Mouse (Mus musculus) telencephalon, adult 2 months (tissue): ENCODE results near the gene Pcbp4.
A peak's percentile ranks its signal among the peaks of the same experiment; 100 is the strongest.

Source experiments
- DNase-seq: peaks from one replicate; pipeline ENCODE4 v3.0.0-alpha.2; 2011; ENCODE audit warnings: low read depth, low spot score

Pcbp4 gene

GRCm38 (mm10) chr9:106444836-106445235 lies 8.3 kb upstream of the Pcbp4 start:
- no peak for DNase-seq

DNA sequence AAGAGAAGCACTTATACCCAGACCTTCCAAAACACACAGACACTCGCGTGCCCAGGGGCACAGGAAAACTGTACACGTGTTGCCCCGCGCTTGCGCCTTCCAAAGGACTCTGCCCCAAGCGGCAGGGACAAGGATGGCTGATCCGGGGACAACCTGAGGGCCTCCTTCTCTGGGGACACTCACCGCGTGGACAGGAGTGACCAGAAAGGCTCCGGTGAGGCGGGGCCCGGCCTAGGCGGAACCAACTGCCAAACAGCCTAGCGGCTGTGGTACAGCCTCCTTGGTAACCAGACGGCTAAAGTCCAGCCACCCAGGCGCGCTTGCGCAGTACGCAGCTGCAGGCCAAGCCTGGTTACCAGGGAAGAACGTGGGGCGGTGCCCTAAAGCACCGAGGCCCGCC lies 5.7 kb upstream of the Pcbp4 start, which contains the start of the genes Abhd14b and Abhd14a:
Gene Abhd14b (plus strand): TSS at position 112 of the 400 bp plus-strand sequence.
Gene Abhd14a (minus strand): TSS at position 331 of the 400 bp plus-strand sequence.
- DNase-seq: peak; percentile 90

DNA sequence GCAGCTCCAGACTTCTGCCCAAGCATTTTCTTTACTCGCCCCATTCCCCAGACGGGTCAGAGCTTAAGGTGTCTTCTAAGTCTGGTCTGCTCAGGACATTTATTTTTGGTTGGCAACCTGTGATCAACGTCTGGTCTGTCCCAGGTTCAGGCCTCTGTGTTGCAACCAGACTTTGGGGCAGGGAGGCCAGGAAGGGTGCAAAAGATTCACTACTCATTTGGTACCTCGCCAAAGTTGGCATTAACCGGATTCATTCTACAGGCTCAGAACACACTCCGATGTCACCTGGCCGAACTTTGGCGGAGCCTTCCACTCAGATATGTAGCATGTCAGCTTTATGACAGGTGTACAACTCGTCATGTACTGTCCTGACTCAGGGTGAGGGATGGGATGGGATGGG lies 5.1 kb upstream of the Pcbp4 start:
- DNase-seq: no peak

GRCm38 (mm10) chr9:106448498-106449031 lies 4.5 kb upstream of the Pcbp4 start:
- peak; percentile 80 for DNase-seq

DNA sequence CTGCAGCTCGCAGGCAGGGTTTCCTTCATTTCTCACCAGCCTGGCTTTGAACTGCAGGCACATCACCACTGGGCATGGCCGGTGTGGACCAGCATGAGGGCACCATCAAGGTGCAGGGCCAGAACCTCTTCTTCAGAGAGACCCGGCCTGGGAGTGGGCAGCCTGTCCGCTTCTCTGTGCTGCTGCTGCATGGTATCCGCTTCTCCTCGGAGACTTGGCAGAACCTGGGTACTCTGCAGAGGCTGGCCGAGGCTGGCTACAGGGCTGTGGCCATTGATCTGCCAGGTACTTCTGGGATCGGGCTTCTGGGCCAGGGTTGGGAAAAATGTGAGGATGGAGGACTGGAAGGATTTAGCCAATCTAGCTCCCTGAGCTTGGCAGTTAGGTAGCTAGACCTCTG lies 3.1 kb upstream of the Pcbp4 start:
- DNase-seq: no peak

- DNase-seq: no peak
These were observed 2.4 kb upstream of the Pcbp4 start for GRCm38 (mm10) chr9:106450661-106451060.

- DNase-seq: no peak
These were observed 1.8 kb upstream of the Pcbp4 start for GRCm38 (mm10) chr9:106451298-106451697.

- DNase-seq: no peak
These were observed 1.2 kb upstream of the Pcbp4 start for GRCm38 (mm10) chr9:106451899-106452298.

DNA sequence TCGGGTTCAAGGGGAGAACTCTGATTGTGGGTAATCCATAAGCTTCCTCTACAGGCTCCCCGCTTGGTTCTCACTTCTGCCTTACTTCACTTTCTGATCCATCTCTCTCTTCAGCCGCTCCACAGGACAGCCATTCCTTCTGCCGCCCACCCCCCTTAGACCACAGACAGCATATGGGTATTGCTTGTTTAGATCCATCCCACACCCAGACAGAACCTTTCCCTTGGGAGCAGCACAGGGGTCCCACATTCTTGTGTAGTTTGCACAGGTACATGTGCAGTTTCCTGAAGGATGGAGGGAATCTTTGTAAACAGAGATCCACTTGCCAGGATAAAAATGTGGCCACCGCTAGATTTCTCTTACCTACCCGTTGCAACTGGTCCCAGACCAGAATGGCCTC lies 740 bp upstream of the Pcbp4 start:
- no peak for DNase-seq

DNA sequence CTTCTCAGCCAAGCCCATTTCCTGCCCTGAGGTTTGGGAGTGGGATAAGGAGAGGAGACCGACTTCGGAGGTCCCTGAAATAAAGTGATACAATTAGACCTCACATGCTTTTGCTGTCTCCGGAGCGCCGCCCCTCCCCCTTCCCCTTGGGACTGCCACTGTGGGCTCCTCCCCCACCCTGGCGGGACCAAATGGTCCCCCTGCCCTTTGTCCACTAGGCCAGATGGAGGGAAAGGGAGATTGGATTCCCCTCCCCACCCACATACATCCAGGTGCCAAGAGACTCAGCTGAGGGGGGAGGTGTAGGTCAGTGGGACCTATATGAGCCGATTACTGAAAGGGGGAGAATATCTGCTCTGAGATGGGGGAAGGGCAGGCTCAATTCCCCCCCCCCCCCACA lies 270 bp upstream of the Pcbp4 start:
- no peak for DNase-seq

DNA sequence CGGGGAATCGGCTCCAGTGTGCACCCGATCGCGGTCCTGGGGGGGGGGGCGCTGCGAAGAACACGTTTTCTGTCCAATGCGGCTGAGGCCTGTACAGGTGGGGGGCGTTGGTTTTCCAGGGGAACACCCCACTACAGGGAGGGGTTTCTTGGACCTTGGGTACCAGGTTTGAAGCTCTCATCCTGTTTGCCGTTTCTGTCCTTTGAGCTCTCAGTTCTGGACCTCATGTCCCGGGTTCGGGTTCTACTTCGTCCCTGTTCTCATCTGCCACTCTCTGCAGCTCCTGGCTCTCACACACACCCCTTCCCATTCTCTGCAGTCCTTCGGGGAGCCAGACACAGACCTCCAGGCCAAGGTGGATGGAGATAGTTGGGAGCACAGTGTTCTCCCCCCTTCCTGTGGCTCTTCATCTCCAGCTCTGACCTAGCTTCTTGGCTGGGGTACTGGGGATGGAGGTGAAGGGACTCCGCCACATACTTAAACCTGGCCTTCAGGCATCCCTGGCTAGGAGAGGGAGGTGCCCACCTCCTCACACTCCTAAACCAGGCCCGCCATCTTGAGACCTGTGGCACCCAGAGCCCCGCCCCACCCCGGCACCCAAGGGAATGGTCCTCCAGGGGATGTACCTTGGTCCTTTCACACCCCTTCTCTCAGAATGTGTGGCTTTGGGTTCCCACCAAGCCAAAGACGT lies 1.1 kb downstream of the Pcbp4 start:
- DNase-seq: no peak

DNA sequence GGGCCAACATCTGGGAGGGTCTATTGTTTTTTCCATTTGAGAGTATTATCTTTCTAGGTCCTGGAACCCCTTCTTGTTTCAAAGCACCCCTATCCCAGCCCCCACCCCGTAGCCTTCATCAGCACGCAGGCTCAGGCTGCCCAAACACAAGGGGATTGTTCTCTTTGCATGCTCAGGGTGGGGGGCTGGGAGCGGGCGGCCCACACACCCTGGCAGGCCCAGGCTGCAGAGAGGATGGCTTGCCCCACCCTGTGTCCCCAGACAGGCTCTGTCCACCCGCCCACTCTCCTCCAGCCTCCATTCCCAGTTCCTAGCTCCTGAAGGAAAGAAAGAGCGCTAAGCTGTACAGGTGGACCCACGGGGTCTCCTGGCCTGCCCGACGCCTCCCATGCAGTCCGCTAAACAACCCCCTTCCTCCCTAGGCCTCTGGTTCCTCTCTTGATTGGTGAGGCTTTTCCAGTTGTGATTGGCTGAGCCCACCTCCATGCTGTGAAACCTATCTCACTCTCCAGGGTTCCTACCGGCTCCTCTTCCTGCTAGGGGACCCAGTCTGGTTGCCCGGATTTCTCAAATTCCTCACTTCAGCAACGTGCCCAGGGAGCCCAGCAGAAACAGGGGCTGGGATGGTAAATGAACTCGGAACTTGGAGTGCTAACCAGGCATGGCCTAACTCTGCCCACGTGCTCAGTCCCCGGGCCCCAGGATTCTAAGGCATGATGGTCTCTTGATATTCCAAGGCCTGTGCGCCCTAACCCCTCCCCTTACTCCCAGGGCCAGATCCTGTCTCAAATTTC lies 2.0 kb downstream of the Pcbp4 start:
- DNase-seq: no peak

- no peak for DNase-seq
These were observed 3.5 kb downstream of the Pcbp4 start for GRCm38 (mm10) chr9:106456325-106457162.

GRCm38 (mm10) chr9:106457163-106457559 lies 4.1 kb downstream of the Pcbp4 start:
- DNase-seq: no peak

- DNase-seq: no peak
These were observed 4.8 kb downstream of the Pcbp4 start for GRCm38 (mm10) chr9:106457920-106458319.

DNA sequence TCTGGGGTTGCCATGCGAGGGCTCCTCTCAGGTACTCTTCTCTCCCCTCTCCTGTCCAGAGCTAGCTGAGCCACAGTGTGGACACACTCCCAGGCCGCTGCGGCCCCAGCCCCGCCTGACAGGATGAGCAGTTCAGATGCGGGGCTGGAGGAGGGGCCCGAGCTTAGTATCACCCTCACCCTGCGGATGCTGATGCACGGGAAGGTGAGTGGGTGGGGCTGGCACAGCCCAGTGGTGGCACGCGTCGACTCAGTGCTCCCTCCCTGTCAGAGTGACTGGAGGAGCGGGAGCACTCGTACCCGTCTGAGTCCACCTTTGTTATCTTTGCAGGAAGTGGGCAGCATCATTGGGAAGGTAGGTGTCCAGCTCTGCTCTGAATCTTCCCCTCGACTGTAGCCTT lies 6.9 kb downstream of the Pcbp4 start:
- DNase-seq: no peak

- DNase-seq: no peak
These were observed 7.4 kb downstream of the Pcbp4 start for GRCm38 (mm10) chr9:106460401-106461025.

DNA sequence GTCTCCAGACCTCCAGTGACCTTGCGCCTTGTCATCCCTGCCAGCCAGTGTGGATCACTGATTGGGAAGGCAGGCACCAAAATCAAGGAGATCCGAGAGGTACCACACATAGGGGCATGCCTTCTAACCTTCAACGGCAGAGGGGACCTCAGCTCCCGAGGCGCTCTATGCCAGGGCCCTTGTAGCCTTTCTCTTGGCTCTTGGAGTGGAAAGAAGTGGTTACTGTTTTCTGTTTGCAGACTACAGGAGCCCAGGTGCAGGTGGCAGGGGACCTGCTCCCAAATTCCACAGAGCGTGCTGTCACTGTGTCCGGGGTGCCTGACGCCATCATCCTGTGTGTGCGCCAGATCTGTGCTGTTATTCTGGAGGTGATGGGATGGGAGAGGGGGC lies 7.9 kb downstream of the Pcbp4 start:
- DNase-seq: no peak

- no peak for DNase-seq
These were observed 8.7 kb downstream of the Pcbp4 start for GRCm38 (mm10) chr9:106461641-106462429.

GRCm38 (mm10) chr9:106462430-106462800 lies 9.3 kb downstream of the Pcbp4 start:
- DNase-seq: no peak
